Mouse (Mus musculus) CH12.LX (cell line): ENCODE measurements at regions not wholly inside any gene's neighbourhood (a gene's known extent, or its start where the extent isn't known, plus 50 kb on each side); places are given as distances from the start of the nearest gene placed in this dataset.

Experiments used
- DNase-seq: peaks from one replicate; pipeline ENCODE4 v3.0.0-alpha.2; 2013; ENCODE audit errors: extremely low read depth
- H3K27ac ChIP-seq: 2 replicates; pipeline ENCODE4 v1.5.1; 2012; ENCODE audit warnings: low read depth, mild to moderate bottlenecking, control low read depth, moderate library complexity; ENCODE audit not compliant: insufficient read depth
- H3K27me3 ChIP-seq: replicated peaks from 2 replicates; pipeline ENCODE3; 2012; ENCODE audit warnings: inconsistent platforms
- H3K36me3 ChIP-seq, 2 experiments: replicated peaks in 1 of 2; 2 replicates each; pipeline versions ENCODE3 to v1.6.1; 2012; ENCODE audit warnings: inconsistent platforms in 1 of 2, low read length in 1 of 2, mild to moderate bottlenecking in 1 of 2, mixed read lengths in 1 of 2, moderate library complexity in 1 of 2; ENCODE audit not compliant: control insufficient read depth in 1 of 2, insufficient read depth in 1 of 2
- H3K4me1 ChIP-seq, 2 experiments: 2 replicates each; pipeline ENCODE4 v1.6.1; 2012; ENCODE audit warnings: inconsistent platforms in 1 of 2, moderate library complexity in 1 of 2; ENCODE audit not compliant: insufficient read depth in 2 of 2, control insufficient read depth in 1 of 2
- H3K4me2 ChIP-seq: 2 replicates; pipeline ENCODE4 v1.6.1; 2012; ENCODE audit warnings: low read depth, mild to moderate bottlenecking, control low read depth; ENCODE audit not compliant: poor library complexity, insufficient read depth, severe bottlenecking
- H3K4me3 ChIP-seq, 3 experiments: fragments of 150-350 bp in 1 of 3; sonication (generic) in 1 of 3; replicated peaks in 1 of 3; 2 replicates each; pipeline versions ENCODE3 to v1.5.1; 2011 to 2012; ENCODE audit warnings: low read depth in 2 of 3, low read length in 2 of 3, mild to moderate bottlenecking in 2 of 3, moderate library complexity in 2 of 3, control low read depth in 1 of 3, improper control_type of control experiment in 1 of 3, inconsistent platforms in 1 of 3, mixed read lengths in 1 of 3; ENCODE audit not compliant: poor library complexity in 1 of 3
- H3K79me2 ChIP-seq: replicated peaks from 2 replicates; pipeline ENCODE4 v1.6.1; 2012; ENCODE audit warnings: mild to moderate bottlenecking, moderate library complexity; ENCODE audit not compliant: control insufficient read depth, poor library complexity, insufficient read depth, severe bottlenecking; ENCODE audit errors: extremely low read depth
- H3K9ac ChIP-seq: 2 replicates; pipeline ENCODE4 v1.6.1; 2012; ENCODE audit warnings: low read depth, mild to moderate bottlenecking, control low read depth, moderate library complexity; ENCODE audit not compliant: insufficient read depth
- H3K9me3 ChIP-seq: replicated peaks from 2 replicates; pipeline ENCODE3; 2012; ENCODE audit warnings: low read length, inconsistent platforms, mixed read lengths
- CHD1 ChIP-seq: IDR thresholded peaks from 2 replicates; pipeline ENCODE4 v1.6.1; 2012; ENCODE audit warnings: low read depth, low read length, improper control_type of control experiment, inconsistent platforms
- ETS1 ChIP-seq: conservative IDR thresholded peaks from 2 replicates; pipeline ENCODE4 v1.6.1; 2012; ENCODE audit warnings: low read depth, mild to moderate bottlenecking, inconsistent platforms, low read length, improper control_type of control experiment, moderate library complexity
- HCFC1 ChIP-seq: IDR thresholded peaks from 2 replicates; pipeline ENCODE4 v1.6.1; 2012; ENCODE audit warnings: low read depth, mild to moderate bottlenecking, inconsistent platforms, low read length, improper control_type of control experiment
- JUN ChIP-seq: IDR thresholded peaks from 2 replicates; pipeline ENCODE4 v1.6.1; 2011; ENCODE audit warnings: low read depth, mild to moderate bottlenecking, low read length, improper control_type of control experiment, moderate library complexity; ENCODE audit not compliant: insufficient read depth
- MAZ ChIP-seq: IDR thresholded peaks from 2 replicates; pipeline ENCODE4 v1.6.1; 2012; ENCODE audit warnings: low read depth, mild to moderate bottlenecking, inconsistent platforms, low read length, improper control_type of control experiment, moderate library complexity
- MEF2A ChIP-seq: IDR thresholded peaks from 2 replicates; pipeline ENCODE4 v1.6.1; 2014; ENCODE audit warnings: low read depth, mild to moderate bottlenecking, inconsistent platforms, low read length, improper control_type of control experiment, borderline replicate concordance
- POLR2AphosphoS2 ChIP-seq: IDR thresholded peaks from 2 replicates; pipeline ENCODE4 v1.6.1; 2011; ENCODE audit warnings: low read depth, low read length, improper control_type of control experiment
- RCOR1 ChIP-seq: conservative IDR thresholded peaks from 2 replicates; pipeline ENCODE4 v1.6.1; 2012; ENCODE audit warnings: low read depth, mild to moderate bottlenecking, inconsistent platforms, low read length, improper control_type of control experiment
- SIN3A ChIP-seq: IDR thresholded peaks from 2 replicates; pipeline ENCODE4 v1.6.1; 2012; ENCODE audit warnings: low read length, improper control_type of control experiment, inconsistent platforms
- SMC3 ChIP-seq: IDR thresholded peaks from 2 replicates; pipeline ENCODE4 v1.6.1; 2011; ENCODE audit warnings: low read depth, low read length, improper control_type of control experiment
- TBP ChIP-seq: conservative IDR thresholded peaks from 2 replicates; pipeline ENCODE4 v1.6.1; 2011; ENCODE audit warnings: low read depth, low read length, improper control_type of control experiment
- TCF12 ChIP-seq: IDR thresholded peaks from 2 replicates; pipeline ENCODE4 v1.6.1; 2014; ENCODE audit warnings: low read depth, mild to moderate bottlenecking, inconsistent platforms, low read length, improper control_type of control experiment
- USF2 ChIP-seq: conservative IDR thresholded peaks from 2 replicates; pipeline ENCODE4 v1.6.1; 2011; ENCODE audit warnings: low read depth, low read length, improper control_type of control experiment
- ZC3H11A ChIP-seq: IDR thresholded peaks from 2 replicates; pipeline ENCODE4 v1.6.1; 2012; ENCODE audit warnings: low read depth, mild to moderate bottlenecking, inconsistent platforms, low read length, improper control_type of control experiment
- dilution Hi-C: fragments of 300-500 bp; cut with MboI; formaldehyde crosslinking; loops from 2 replicates; pipeline ENCODE4 v1.14.3; 2020; ENCODE audit warnings: low sequenced_read_pairs; ENCODE audit not compliant: extremely low pct_unique_long_range_greater_than_20kb, extremely low pct_ligation_motif_present
- in situ Hi-C: fragments of 300-500 bp; cut with MboI; formaldehyde crosslinking; loops from 3 replicates; pipeline ENCODE4 v1.14.3; 2019; ENCODE audit warnings: low sequenced_read_pairs, low pct_ligation_motif_present, low pct_unique_long_range_greater_than_20kb, mixed read lengths

DNA sequence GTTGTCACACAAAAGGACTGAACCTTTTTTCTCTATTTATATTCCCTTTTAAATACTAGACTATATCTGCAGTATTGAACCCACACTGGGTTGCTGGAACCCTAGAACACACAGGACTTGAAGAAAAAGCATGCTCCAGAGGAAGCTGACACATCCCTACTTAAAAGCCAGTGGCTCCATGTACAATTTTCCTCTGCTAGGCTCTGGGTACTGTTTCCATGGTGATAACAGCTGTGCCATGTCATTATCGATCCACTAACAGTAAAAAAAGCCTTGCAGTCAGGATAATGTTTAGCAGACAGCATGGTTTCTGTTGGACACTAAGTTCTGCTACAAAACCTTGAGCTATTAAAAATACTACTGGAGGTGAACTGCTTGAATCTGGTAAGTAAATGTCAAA, 50.6 kb upstream of the Dock11 start:
- no peak for DNase-seq
- Histone ChIP-seq H3K4me2 (no peak overlapping the region), H3K4me1 (no peaks in the 10 kb centered on the region), H3K27me3 (no peaks in the 10 kb centered on the region), H3K4me3 (no peak overlapping the region), H3K36me3 (no peaks in the 10 kb centered on the region), H3K79me2 (no peaks in the 10 kb centered on the region), H3K9ac (no peak overlapping the region), H3K9me3 (no peaks in the 10 kb centered on the region), H3K27ac (no peak overlapping the region)
- dilution Hi-C loops (no loop called here), in situ Hi-C loops (loop anchor here (10.0 kb wide), 1 partner anchor 347 kb away; no protein-coding TSS in a partner anchor)
- no peak for TF ChIP-seq MAZ
- no peak for TF ChIP-seq MEF2A
- TF ChIP-seq SIN3A: no peak
- TF ChIP-seq USF2: no peak
- no peak for TF ChIP-seq JUN
- no peak for TF ChIP-seq POLR2AphosphoS2
- TF ChIP-seq ETS1: no peak
- no peak for TF ChIP-seq HCFC1
- no peak for TF ChIP-seq SMC3
- TF ChIP-seq TBP: no peak
- TF ChIP-seq RCOR1: no peak
- no peak for TF ChIP-seq TCF12
- TF ChIP-seq ZC3H11A: no peak
- no peak for TF ChIP-seq CHD1
